Mouse (Mus musculus) telencephalon, adult 2 months (tissue): ENCODE results near the gene Dstyk.

Experiments used
- DNase-seq: peaks from one replicate; pipeline ENCODE4 v3.0.0-alpha.2; 2011; ENCODE audit warnings: low read depth, low spot score

The Dstyk gene

DNA sequence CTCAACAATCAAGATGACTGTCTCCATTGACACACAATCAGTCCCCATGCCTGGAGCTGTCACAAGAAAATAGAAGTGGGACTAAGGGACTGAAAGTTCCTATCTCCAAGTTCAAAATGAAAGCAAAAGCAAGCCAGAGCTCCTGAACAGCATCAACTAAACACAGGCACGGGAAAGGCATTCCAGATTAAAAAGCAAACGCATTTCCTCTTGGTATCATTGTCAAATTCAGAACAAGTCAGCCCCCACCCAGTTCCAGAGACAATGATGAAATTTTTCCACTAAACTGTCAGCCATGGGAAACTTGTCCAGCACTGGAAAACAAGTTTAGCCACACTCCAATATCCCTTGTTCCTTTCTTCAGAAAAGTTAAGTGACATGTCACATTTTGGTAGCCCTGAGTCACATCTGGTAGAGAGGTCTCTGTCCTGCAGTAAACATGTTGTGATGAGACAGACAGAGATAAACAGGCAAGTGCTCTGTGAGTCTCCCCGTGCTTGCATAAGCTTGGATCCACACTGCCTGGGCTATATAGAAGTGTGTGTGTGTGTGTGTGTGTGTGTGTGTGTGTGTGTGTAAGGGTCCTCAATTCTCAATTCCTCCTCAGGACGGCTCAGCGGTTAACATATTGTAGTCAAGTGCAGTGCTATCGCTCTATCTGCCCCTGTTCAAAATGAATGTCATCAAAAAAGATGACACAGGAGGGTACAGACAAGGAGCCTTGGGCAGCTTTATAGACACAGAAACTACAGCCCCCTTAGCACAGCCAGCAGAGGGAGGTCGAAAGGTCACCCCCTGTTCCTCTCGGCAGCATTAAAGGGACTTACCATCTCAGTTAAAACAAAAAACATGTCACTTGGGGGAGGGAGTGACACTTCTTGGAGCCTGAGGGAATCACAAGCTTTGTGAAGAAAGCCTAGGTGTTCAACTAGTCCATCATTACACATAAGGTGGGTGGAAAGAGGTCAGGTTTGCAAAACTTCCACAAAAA, 28.2 kb upstream of the Dstyk start:
- no peak for DNase-seq

DNA sequence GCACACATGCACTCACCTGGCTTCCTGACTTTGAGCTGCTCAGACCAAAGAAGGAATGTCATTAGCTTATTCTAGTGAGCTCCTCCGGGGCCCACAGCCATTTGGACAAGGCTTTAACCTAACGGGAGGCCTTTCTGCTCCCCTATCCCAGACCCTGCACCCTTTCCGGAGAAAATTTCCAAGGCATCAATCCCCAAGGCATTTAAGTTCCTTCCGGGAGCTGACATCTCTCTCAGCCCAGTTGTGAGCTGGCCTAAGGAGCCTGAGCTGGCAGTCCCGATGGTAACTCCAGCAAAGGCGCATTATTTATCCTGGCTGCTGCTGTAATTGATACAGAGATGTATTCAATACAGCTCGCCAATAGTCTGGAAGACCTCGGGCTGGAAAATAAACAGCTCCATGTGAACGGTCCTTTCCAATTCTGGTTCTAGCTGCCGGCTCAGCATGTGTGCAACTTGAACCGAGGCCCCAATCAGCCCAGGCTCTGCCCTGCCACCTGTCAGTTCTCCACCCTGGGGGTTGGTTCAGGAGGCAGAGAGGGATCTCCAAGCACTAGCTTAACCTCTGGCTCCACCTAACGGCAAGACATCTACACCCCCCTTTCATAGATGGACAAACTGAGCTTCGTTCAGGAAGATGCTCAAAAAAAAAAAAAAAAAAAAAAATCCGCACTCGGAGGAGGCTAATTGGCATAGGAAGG, 27.3 kb upstream of the Dstyk start:
- DNase-seq, result peak; percentile 73

DNA sequence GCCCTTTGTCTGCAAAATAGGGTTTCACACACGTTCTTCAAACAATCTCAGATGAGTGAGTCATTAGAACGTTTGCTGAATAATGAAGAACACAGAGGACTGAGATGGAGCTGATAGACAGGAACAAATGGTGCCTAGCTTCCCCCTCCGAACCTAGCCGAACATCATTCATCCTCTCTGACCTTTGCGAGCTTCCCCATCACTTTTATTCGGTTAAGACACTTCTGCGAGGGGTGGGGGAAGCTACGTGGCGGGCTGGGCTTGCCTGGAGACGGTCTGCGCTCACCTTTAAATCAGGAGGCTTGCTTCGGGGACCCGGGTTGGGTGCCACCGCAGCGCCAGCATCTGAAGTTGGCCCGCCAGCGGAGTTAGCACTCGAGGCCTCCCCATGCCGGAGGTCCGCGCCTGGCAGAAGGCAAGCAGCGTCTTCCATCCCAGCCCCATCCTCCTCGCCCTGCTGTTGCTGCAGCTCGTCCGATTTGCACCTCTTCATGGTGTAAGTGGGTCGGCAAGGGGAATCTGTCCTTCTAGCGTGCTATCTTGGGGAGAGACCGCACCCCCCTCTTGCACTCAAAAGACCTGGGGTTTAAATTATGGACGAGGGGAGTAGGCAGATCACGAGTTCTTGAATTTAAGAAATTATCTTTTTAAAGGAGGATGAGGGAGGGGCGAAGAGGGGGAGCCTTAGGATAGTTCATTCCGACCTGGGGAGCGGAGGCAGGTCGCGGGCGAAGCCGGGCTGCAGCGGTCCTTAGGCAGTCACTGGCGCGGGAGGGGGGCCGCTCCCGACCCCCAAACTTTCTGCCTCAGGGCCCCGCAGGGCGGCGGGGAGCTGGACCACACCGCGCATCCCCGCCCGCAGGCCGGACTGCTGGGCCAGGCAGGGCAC, 26.4 kb upstream of the Dstyk start, which contains the start of gene Tmcc2:
Gene Tmcc2 (minus strand): TSS at position 591 of the 889 bp plus-strand sequence.
- DNase-seq, result no peak

DNA sequence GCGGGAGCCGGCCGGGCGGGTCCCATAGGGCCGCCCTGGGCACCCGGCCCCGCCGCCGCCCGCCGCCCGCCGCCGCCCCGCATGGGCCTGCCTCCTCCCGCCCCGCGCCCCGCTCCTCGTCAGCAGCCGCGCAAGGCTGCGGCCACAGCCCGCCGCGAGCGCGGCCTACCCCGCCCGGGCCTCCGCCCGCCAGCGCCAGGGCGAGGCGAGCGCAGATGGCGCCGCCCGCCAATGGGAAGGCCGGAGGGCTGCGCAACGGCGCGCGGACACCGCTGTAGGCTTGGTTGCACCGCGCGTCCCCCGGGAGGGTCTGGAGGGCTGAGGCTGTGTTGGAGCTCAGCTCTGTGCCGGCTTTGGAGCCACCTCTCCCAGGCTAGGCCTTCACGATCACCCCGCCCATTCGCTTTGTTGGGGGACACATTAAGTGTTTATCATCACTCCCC, 25.8 kb upstream of the Dstyk start:
- no peak for DNase-seq

DNA sequence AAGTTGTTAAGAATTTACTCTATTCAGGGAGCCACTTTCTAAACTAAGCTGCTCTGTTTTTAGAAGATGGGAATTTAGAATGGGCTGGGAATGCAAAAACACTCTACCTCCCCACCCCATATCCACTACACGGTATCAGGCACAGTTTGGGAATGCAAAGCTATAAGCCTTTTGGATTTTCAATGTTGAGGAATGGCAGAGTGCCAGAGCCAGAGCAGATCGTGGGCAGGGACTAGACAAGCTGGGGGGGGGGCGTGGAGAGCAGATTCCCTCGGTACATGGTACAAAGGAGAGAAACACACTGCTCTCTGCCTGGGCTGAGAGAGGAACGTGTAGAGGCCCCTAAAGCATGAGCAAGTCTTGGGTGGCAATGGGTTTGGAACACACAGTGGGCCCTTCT, 24.5 kb upstream of the Dstyk start:
- DNase-seq, result no peak

DNA sequence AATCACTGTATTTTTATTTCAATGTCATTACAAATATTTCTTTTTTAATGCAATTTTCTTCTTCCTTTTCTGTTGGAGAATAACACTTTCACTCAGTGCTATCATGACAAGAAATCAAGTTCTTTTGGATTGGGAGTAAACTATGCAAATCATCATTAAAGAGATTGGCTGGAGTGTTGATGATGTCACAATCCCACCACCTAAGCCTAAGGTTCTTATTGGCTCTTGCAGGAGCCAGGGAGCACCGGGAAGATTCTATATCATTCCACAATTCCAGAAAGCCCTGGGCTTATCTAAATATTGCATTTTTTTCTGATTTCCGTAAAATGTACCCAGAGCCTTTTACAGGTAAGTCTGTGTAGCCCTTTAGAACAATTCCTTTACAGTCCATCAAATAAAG, 20.6 kb upstream of the Dstyk start:
- DNase-seq, result no peak

DNA sequence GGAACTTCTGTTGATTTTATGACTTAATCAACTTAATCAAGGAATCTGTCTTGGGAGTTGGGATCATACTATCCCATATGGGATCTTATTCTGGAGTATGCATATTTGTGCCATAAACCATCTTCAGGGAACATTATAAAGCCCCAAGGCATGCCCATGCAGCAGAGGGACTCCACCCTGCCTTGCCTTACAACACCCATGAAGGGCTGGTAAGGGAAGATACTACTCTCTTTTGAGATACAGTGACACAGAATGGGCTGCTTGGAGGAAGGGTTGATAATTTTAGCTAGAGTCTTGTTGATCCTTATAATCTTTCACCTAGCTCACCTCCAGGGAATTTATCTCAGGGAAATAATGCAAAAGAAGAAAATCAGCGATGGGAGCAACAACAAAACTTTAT, 16.8 kb upstream of the Dstyk start:
- no peak for DNase-seq

DNA sequence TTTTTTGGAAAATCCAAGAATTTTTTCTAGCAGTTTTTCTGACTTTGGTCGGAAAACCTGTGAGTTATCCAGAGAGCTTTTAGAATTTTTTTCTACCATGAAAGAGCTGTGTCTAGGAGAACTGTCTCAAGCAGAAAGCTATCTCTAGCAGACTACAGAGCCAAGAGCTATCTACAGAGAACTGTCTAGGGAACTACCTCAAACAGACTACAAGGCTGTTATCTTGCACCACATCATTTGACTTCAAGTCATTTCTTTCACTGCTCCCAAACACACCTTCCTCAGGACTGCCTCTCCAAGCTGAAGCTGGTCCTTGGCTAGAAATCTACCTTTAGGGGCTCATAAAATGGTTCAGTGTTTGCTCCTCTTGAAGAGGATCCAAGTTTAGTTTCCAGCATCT, 15.5 kb upstream of the Dstyk start:
- DNase-seq, result no peak

DNA sequence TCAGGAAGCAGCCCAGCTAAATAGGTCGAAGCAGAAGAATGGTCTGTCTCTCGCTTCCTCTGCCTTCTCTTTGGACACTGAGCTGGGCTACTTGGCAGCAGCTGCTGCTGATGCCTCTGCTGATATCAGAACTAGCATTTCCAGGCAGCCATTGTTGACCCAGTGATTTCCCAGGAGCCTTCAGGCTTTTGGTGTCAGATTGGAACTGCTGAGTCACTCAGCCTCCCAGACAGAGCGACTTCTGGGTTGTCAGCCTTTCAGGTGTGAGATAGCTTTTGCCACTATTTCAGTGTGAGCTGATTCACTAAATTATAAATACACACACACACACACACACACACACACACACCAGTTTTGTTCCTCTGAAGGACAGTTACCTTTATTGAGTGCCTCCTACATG, 6.7 kb upstream of the Dstyk start:
- no peak for DNase-seq

DNA sequence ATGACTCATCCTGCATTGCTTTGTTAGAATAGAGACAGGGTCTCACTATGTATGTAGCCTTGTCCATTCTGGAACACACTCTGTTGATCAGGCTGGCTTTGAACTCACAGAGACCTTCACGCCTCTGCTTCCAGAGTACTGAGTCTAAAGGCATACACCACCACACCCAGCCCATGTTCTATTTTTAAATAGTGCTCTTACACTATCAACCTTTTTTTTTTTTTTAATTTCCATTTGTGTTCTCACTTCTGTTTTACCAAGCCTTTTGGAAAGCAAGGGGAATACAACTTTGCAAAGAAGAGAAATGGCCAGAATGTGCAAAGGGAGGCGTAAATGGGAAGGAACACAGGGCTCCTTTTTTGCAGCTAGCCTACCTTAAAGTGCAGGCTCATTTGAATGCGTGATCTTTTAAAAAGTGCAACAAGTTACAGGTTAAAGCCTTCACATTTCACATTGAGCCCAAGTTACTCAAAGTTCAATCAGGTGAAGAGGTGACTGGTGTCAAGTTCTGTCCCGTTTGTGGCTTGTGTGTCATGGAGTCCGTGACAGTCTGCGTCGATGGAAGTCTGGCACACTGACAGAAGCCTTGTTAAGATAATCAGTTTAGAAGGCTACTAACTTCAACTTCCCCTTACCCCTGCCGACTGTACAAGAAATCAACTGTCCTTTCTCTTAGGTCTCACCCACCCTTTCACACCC, 962 bp upstream of the Dstyk start:
- DNase-seq, result no peak

DNA sequence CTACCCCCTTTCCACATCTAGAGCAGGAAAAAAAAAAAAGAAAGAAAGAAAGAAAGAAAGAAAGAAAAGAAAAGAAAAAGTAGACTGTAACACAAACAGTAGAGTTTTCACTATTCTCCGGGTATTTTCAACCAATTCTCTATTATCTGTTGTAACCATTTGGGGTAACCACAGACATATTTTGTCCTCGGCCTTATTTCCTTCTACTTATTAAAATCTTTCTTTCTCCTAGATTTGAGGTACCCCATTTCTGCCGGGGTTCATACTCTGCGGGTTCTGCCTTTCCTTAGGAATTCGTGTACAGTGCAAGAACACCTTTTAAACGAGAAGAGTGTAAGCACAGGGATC, 438 bp upstream of the Dstyk start:
- DNase-seq, result no peak

DNA sequence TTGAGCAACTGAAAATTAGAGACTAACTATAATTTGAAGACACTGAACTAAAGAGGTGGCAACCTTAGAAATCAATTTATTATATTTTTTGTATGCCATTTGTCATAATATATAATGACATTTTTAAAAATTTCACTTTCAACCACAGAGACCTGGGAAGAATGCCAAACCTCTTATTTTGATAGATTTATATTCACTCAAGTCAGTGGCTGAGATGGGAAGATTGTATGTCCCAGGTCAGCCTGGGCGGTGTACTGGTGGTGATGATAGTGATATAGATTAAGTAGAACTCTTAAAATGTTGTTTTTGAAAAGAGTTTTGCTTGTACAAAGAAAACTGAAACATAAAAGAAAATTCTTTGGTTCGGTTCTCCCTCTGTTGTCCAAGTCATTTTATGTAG, 2.9 kb downstream of the Dstyk start:
- no peak for DNase-seq

DNA sequence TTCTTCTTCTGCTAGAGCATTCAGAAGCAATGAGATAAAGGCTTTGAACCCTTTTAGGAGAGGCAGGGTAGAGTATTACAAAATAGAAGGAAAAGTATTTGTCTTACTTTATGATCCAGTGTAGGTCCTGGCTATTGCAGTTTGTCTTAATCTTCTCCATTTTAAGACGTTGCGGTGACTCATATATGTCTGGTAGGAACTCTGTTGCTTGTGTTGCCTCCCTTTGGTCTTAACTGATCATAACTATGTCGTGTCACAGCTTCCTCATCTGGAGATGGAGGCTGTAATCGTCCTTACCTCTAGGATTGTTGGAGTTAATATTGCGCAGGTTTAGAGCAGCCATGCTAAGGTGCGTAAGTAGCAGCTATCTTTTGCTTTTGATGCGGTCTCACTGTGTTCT, 3.3 kb downstream of the Dstyk start:
- no peak for DNase-seq

DNA sequence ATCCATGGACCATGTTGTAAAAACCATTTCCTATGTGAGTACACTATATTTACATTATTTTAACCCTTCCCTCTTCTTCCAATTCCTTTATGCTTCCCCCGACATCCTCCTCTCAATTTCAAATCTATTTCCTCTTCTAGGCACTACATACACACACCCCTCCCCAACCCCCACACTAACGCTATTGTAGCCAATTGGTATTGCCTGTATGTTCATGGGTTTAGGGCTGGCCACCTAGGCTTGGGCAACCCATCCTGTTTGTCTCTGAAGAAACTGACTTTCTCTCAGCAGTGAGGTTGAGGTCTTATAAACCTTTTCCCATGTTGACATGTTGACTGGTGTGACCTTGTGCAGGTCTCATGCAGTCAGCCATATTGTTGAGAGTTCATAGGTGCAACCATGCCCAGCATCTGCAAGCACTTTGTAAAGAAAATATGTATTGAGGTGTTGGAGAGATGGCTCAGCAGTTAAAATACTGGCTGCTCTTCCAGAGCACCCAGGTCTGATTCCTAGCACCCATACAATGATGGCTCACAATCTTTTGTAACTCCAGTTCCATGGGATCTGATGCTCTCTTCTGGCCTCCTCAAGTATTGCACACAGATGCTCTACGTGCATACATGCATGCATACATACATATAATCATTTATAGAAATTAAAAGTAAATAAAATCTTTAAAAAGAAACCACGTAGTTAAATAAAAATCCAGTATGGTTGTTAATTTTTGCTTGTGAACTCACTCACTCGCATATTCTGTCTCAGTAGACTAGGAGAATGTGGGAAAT, 5.7 kb downstream of the Dstyk start:
- no peak for DNase-seq

DNA sequence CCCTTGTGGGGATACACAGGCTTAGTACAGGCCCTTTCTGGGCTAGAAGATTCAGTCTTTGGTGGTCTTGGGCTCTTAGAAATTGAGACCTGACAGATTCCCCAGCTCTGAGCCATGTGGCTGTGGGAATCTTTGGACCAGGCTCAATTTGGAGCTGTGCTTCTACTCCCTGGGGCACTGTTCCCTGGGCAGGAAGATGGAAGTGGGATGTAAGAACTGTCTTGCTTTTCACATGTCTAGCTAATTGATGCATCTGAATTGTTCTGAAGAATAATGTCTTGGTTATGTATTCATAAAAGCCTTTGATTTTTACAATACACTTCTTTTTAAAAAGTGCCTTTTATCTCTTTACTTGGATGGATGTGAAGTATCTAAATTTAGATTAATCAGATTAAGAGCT, 8.2 kb downstream of the Dstyk start:
- DNase-seq, result no peak

DNA sequence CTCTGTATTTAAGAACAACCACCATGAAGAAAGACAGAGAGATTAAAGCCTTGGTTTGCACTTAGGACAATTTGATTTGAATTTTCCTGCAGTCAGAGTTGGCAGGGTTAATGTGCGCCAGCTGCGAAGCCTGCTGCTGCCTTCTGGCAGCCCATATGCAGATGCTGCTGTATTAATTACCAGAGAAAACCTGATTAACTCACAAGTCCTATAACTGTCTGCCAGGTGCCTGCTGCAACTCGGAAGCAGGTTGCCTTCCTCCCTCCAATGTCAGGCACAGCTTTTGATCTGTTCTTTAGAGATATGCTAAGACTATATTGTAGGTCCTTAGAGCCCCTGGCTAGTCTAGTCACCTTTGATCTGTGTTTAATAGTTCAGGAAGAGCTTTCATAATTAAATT, 13.5 kb downstream of the Dstyk start:
- DNase-seq, result no peak

DNA sequence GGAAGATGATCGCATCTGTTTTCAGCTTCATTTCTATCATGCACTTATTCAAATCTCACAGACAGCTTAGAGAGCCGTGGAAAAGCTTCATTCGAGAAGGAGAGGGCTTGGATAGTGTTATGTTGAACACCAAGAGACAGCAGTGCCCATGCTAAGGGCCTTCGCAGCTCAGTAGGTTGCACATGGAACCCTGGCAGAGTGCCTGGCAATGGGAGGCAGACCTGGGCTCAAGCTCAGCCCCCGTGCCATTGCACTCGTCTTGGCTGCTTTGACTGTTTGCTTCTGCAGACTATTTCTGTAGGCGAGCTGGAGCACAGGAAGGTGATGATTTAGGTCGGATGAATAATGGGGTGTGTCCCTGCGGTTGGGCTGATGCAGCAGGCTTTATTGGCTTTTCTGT, 14.4 kb downstream of the Dstyk start:
- DNase-seq, result peak; percentile 29

DNA sequence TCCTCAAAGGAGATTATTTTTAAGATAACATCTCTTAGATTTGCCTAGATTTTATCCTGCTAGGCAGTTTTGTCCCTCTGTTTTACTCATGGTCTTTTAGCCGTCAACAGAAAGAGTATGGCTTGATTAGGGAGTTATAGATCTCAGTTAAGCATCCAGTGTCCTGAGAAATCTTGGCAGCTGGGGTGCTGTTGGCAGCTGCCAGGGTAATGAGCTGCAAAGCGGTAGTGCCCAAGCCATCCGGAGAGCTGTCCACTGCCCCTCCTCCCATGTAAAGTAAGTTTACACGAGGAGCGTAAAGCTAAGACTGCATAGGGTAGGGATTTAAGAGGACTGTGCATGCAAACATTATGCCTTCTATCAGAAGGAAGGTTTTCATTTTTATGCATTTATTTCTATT, 16.0 kb downstream of the Dstyk start:
- no peak for DNase-seq

DNA sequence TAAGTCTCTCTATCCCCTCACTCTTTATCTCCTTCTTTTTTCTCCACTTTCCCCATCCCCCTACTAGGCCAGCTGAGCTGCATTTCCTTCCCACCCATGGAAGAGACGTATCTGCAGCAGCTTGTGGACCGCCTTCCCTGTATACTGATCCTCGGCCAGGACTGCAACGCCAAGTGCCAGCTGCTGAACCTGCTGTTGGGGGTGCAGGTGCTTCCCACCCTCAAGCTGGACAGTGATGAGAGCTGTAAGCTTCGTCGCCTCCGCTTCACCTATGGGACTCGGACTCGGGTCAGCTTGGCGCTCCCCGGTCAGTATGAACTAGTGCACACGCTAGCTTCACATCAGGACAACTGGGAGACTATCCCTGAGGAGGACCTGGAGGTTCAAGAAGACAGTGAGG, 16.7 kb downstream of the Dstyk start:
- DNase-seq, result no peak

DNA sequence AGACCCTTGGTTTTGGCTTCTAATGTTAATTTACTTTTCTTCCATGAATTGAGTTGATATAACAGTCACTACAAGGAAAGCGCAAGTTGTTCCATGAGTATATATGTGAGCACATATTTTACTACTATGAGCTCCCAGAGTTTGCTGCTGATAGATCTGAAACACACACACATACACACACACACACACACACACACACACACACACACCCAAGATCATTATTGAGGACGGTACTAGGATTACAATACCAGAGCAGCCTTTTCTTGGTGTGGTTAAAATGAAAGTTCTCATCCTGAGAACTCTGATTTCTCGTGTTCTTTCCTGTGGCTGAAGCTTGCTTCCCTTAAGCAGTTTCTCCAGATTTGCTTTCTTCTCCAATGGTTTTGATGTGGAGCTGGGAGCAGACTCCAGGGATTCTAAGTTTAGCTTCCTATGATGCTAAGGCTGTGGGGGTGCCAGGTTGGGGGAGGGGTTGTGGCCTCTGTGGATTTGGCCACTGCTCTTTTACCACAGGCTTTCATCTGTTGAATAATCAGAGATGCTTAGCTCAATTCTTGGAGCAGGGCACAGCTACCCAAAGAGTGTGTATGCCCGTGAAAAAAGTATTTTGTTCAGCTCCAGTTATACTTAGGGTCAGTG, 19.1 kb downstream of the Dstyk start:
- no peak for DNase-seq
